Mouse (Mus musculus): Measurements from ENCODE around the gene Pigm.
A peak's percentile ranks its signal among the peaks of the same experiment; 100 is the strongest.

Gene Pigm

DNA sequence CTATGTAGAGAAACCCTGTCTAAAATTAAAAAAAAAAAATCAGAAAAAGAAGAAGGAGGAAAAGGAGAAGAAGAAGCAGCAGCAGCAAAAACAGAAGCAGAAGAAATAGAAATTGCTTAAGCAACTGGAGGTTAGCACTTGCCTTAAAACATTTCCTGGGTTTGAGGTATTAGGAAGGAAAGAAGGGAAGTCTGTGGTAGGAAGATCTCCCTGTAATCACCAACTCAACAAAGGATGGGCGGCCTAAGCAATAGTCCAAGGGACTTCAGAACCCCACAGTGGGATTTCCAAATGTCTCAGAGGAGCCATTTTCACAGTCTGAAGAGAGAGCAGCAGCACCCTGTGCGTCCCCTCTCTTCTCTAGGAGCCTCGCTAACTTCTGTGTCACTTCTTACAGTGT, 23.9 kb upstream of the Pigm start:
- DNase-seq (ENCODE audit: low spot score): no peak

DNA sequence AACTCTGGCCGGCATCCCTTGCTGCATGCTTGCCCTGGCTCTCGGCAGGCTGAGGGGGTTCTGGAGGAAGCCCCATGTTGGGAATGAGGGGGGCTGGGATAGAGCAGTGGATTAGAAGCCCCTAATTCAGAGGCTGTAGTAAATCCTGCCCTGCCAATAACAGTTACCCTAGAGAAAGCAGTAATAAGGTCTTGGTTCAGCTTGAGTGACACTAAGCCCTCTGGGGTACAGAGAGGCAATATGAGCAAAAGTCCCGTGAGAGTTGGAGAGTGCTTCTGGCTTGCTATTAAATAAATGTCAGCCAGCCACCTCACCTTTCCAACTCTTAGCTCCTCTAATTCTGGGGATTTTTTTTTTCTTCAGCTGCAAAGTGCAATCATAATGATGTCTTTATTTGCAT, 21.0 kb upstream of the Pigm start:
- DNase-seq (ENCODE audit: low spot score): no peak

- DNase-seq (ENCODE audit: low spot score): peak; percentile 73
Measured at GRCm38 (mm10) chr1:172357550-172357949, 18.8 kb upstream of the Pigm start.

DNA sequence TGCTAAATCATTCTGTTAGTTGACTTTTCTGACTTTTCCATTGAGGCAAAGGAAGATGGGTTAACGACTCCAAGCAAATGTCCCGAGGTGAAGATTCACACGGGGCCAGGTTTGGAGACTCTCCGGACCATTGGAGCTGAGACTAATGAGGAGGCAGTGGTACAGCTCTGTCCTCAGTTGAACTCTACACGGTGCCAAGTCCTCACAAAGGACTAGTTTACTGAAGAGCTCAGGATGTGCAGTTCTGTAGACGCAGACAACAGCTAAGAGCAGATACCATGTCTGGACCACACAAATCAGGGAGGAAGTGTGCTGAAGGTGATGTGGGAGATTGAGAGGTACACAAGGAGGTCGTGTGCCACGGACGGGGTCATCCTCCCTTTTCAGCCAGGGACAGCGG, 18.0 kb upstream of the Pigm start:
- DNase-seq (ENCODE audit: low spot score): no peak

DNA sequence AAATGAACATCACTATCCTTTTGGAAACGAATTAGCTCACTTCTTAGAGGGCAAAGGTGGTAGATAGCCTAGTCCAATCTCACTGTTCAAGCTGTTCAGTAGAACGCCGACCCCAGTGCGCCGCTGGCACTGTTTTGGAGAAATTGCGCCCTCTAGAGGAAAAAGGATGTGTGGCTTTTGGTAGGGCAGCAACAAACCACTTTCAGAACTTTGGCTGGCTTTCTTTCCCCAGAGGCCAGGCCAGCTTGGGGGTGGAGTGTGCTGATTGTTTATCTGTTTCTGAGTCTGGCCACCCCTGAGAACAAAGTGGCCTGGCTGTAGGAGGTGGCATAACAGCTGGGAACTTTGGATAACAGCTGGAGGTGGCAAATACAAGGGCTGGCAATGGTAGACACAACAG, 11.7 kb upstream of the Pigm start:
- DNase-seq (ENCODE audit: low spot score): no peak

DNA sequence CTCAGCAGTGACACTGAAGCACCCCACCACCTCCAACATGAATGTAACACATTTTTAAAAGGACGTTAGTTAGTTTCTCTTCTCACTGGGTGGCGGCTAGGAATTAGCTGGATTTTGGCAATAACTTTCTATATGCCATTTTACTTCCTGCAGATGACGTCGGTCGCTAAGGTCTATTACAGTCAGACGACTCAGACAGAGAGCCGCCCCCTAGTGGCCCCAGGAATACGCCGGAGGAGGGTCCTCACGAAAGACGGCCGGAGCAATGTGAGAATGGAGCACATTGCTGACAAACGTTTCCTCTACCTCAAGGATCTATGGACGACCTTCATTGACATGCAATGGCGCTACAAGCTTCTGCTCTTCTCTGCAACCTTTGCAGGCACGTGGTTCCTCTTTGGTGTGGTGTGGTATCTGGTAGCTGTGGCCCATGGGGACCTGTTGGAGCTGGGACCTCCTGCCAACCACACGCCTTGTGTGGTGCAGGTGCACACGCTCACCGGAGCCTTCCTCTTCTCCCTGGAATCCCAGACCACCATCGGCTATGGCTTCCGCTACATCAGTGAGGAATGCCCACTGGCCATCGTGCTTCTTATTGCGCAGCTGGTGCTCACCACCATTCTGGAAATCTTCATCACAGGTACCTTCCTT, 7.5 kb upstream of the Pigm start:
- no peak for DNase-seq (ENCODE audit: low spot score)

DNA sequence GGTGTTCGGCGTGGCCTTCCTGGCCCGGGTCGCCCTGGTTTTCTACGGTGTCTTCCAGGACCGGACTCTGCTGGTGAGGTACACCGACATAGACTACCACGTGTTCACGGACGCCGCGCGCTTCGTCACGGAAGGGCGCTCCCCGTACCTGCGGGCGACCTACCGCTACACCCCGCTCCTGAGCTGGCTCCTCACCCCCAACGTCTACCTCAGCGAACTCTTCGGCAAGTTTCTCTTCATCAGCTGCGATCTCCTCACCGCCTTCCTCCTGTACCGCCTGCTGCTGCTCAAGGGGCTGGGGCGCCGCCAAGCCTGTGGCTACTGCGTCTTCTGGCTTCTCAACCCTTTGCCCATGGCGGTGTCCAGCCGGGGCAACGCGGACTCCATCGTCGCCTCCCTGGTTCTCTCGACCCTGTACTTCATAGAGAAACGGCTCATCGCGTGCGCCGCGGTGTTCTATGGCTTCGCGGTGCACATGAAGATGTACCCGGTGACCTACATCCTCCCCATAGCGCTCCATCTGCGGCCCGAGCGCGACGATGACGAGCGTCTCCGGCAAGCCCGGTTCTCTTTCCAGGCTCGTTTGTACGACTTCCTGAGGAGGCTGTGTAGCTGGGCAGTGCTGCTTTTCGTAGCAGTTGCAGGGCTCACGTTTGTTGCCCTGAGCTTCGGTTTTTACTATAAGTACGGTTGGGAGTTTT, 562 bp downstream of the Pigm start:
- DNase-seq (ENCODE audit: low spot score): peak; percentile 15

- no peak for DNase-seq (ENCODE audit: low spot score)
Measured at GRCm38 (mm10) chr1:172380066-172380465, 3.7 kb downstream of the Pigm start.

DNA sequence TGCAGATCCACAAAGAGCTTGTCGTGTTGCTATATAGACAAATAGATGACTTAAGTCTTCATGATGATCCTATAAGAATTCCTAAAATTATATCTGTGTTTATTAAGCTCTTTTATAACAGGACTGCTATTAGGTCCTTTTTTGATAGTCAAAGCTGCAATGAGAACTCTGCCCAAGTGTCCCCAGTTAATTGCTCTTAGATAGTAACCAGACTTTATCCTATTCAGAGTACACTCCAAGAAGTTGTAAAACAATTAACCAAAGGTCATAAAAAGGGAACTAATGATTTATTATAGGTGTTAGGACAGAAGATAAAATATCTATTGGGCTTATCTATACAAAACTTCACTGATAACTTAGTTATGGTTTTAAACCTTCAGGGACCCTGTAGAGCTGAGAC, 5.7 kb downstream of the Pigm start:
- no peak for DNase-seq (ENCODE audit: low spot score)

DNA sequence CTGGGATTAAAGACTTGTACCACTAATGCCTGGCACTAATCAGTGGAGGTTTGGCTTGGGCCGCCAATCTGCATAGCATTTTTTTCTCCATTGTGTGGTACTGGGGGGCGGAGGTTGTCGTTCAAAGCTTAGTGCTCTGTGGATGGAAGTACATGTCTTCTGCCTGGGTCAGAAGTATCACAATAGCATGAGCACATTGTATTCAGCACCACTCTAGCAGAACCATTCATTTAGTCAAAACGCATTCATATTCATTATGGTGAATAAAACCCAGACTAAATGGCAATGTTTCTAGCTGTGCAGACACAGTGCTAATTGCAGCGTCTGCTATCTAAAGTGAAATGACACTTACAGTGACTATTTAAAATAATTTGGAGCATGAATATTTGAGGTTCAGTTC, 10.9 kb downstream of the Pigm start:
- DNase-seq (ENCODE audit: low spot score): no peak

- no peak for DNase-seq (ENCODE audit: low spot score)
Measured at GRCm38 (mm10) chr1:172390769-172391168, 14.4 kb downstream of the Pigm start.

DNA sequence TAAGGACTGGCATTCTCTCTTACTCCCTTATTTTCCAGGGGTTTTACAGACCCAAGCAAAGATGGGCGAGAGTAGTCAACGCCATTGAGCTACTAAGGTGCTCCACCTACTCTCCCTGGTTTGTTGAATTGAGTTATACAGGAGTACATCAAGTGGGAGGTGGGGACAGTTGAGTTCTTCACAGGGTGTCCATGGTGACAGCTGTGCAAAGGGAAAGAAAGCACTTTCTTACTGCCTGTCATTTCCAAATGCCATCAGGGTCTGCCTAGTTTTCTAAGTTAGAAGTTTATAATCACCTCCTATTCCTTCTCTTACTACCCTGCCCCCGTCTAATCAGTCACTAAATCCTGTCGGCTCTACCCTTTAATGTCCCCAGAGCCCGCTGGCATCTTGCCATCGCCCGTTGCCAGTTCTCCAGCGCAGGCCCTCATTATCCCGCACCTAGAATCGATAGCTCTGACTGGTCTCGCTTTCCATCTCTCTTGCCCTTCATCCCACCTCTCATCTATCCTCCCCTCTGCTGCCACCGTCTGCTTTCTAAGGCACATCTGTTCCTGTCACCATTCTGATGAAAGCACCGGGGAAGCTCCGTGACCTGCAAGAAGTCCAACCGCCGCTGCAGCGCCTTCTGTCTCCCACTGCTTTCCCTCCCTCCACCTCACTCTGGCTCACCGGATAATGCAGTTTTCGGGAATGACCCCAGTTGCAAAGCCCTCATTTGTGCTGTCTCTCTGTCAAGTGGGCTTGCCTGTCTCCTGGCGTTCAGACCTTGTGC, 15.6 kb downstream of the Pigm start:
- DNase-seq (ENCODE audit: low spot score): no peak

GRCm38 (mm10) chr1:172392643-172393170, 16.4 kb downstream of the Pigm start:
- DNase-seq (ENCODE audit: low spot score): no peak

GRCm38 (mm10) chr1:172393739-172394138, 17.4 kb downstream of the Pigm start:
- no peak for DNase-seq (ENCODE audit: low spot score)

GRCm38 (mm10) chr1:172396996-172397752, 20.8 kb downstream of the Pigm start:
- DNase-seq (ENCODE audit: low spot score): no peak

- DNase-seq (ENCODE audit: low spot score): no peak
Measured at GRCm38 (mm10) chr1:172406077-172406706, 29.8 kb downstream of the Pigm start.

DNA sequence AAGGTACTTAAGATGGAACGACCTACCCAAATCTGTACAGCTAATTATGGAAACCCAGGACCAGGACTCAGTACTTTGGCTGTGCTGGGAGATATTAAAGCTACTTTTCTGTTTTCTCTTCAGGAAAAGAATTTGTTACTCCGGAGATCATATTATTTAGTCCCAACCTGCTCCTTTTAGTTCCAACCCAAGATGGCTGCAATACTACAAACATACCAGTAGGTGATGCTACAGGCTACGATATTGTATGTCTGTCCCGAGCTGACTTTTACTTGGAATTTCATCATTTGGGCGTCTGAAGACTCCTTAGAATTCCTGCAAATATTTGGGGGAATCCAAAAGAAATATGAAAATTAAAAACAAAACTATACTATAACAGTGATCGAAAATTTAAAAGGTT, 32.6 kb downstream of the Pigm start:
- no peak for DNase-seq (ENCODE audit: low spot score)

- DNase-seq (ENCODE audit: low spot score): no peak
Measured at GRCm38 (mm10) chr1:172409431-172409830, 33.1 kb downstream of the Pigm start.

DNA sequence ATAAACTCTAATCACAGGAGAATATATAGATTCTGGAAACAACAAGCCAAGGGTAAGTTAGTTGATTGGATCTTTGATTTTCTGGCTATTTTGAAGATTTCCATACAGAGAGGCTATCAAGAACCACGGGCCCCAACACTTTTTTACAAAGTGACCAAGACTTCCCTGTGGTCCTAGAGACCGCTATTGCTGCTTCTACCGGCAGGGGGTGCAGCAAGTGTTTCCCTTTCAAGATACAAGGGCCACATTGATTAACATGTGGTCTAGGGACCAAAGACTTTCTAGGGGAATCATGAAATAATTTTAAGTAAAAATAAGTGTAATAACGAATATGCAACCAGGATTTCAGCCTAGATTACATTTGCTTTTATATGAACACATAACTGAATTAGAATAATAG, 34.5 kb downstream of the Pigm start:
- DNase-seq (ENCODE audit: low spot score): peak; percentile 65

DNA sequence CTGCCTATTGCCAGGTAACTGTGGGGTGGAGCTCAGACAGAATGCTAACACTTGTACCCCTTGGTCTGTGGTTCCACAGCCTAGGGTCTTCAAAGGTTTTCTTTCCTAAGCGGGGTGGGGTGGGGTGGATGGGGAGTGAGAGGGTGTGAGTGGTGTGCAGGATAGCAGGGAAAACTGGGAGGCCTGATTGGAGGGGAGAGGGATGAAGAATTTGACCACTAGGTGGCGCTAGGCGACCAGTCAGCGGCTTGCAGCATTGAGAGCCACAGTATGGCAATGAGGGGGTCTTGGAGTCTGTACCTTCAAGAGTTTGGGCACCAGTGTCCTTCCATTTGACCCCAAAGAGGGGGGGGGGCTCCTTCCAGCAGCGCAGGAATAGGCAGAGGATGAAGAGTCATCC, 35.9 kb downstream of the Pigm start:
- peak; percentile 83 for DNase-seq (ENCODE audit: low spot score)

DNA sequence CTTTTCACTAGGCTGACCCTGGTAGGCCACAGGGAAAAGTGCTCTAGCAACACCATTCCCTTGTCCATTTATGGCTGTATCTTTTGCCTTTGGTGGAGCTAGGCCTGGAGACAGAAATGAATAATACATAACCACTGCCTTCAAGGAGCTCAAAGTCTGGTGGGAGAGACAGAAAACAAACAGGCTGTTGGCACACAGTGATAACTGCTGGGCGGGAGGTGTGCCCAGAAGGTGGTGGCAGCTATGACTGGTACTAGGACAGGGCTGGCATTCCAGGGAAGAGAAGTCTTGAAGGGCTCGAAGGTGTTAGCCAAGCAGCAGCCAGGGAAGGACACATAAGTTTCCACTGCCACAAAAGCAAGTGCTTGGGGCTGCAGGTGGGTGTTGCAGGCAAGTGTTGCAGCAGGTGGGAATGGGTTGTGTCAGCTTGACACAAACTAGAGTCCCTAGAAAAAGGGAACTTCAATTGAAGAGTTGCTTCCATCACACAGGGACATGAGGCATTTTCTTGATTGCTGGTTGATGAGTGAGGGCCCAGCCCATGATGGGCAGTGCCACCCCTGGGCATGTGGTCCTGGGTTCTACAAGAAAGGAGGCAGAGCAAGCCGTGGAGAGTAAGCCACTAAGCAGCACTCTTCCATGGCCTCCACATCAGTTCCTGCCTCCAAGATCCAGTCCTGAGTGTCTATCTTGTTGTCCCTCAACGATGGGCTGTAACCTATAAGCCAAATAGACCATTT, 37.3 kb downstream of the Pigm start:
- no peak for DNase-seq (ENCODE audit: low spot score)

Data from urinary bladder, postnatal 25 days (tissue).